Mouse (Mus musculus) intestine, embryonic 15.5 days (tissue): Measurements from ENCODE around the gene Trim11. TPM values are rescaled to one million over a fixed set of nuclear protein-coding genes. Genes with fewer than 3 reads are reported as not detected.

ENCODE experiments used
- ATAC-seq: fragments of 200-750 bp; cut with Nextera tagmentation; 2 replicates; pipeline ENCODE4 v1.8.0; 2017; ENCODE audit warnings: moderate TSS enrichment, moderate library complexity
- H3K27ac ChIP-seq: fragments of 300-500 bp; sonication (generic); 2 replicates; pipeline ENCODE4 v1.5.1; 2015; ENCODE audit warnings: mild to moderate bottlenecking, inconsistent platforms
- H3K27me3 ChIP-seq: fragments of 300-500 bp; sonication (generic); replicated peaks from 2 replicates; pipeline ENCODE4 v1.6.1; 2015; ENCODE audit warnings: inconsistent platforms
- H3K36me3 ChIP-seq: fragments of 300-500 bp; sonication (generic); 2 replicates; pipeline ENCODE4 v1.6.1; 2015; ENCODE audit warnings: inconsistent platforms
- H3K4me1 ChIP-seq: fragments of 300-500 bp; sonication (generic); replicated peaks from 2 replicates; pipeline ENCODE4 v1.6.1; 2015; ENCODE audit warnings: inconsistent platforms
- H3K4me2 ChIP-seq: fragments of 300-500 bp; sonication (generic); replicated peaks from 2 replicates; pipeline ENCODE4 v1.6.1; 2015; ENCODE audit warnings: mild to moderate bottlenecking, inconsistent platforms
- H3K4me3 ChIP-seq: fragments of 300-500 bp; sonication (generic); replicated peaks from 2 replicates; pipeline ENCODE4 v1.5.1; 2015; ENCODE audit warnings: inconsistent platforms
- H3K9ac ChIP-seq: fragments of 300-500 bp; sonication (generic); 2 replicates; pipeline ENCODE4 v1.6.1; 2015; ENCODE audit warnings: inconsistent platforms
- H3K9me3 ChIP-seq: fragments of 300-500 bp; sonication (generic); 2 replicates; pipeline ENCODE4 v1.6.1; 2016; ENCODE audit warnings: inconsistent platforms
- WGBS: fragments of 180-500 bp; shearing (Covaris S2); methylation state at CpG from one replicate; pipeline ENCODE4 v1.1.7; 2015; 5-methylcytosine and 5-hydroxymethylcytosine counted together
- polyA plus RNA-seq: library from polyadenylated mRNA; unstranded; fragments of >200 nt; fragmentation: Nextera tagmentation; extraction: Ambion mirVana; gene quantifications from 2 replicates; pipeline ENCODE4 v1.2.1, GENCODE M21; 2015

Gene Trim11
- polyA plus RNA-seq, 1 experiment from 2014 or later = 16.0 TPM

DNA sequence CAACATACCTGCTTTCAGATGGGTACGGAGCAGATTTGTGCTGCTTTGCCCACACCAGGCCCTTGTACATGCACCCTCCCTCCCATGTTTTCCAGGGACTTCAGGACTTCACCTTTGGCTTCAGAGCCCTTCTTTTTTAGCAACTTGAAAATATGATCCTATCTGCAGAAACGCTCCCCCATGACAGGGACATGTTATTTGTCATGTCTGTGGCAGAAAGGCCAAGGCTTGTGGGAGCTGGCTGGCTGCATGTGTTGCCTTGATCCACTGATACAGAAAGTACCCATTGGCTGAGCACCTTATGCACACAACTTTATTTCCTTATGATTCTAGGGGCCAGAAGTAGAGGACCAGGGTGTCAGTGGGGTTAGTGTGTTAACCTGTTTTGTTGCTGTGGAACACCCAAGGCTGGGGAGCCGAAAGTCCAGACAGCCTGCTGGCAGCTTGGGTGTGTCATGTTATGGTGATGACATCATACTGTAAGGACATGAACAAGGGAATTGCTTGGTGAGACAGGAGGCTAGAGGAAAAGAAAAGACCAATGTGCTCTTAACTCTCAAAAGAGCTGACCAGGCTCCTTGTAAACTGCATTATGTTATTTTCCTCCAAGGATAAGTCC lies 7.5 kb downstream of the Trim11 start:
- no peak overlapping the region for H3K27ac ChIP-seq
- peaks cover 12% of the 10 kb centered on the region for H3K4me1 ChIP-seq
- no peaks in the 10 kb centered on the region for H3K9me3 ChIP-seq
- no peak overlapping the region for H3K9ac ChIP-seq
- no peaks in the 10 kb centered on the region for H3K27me3 ChIP-seq
- 0 out of 2 replicates have a peak, but pooled peaks have one; percentile 10 for ATAC-seq
- WGBS = 83% methylated on average over 3 of the region's 3 CpGs
- peaks cover 39% of the 10 kb centered on the region for H3K36me3 ChIP-seq
- no peak overlapping the region for H3K4me2 ChIP-seq
- no peak overlapping the region for H3K4me3 ChIP-seq

- no peak for ATAC-seq
- H3K4me1 ChIP-seq = no peaks in the 10 kb centered on the region
- H3K27me3 ChIP-seq = no peaks in the 10 kb centered on the region
- H3K4me3 ChIP-seq = no peak overlapping the region
- no peak overlapping the region for H3K4me2 ChIP-seq
- peaks cover 27% of the 10 kb centered on the region for H3K36me3 ChIP-seq
- WGBS = 95% methylated on average over 4 of the region's 4 CpGs
- no peak overlapping the region for H3K27ac ChIP-seq
- H3K9ac ChIP-seq = no peak overlapping the region
- no peaks in the 10 kb centered on the region for H3K9me3 ChIP-seq
Observed at GRCm38 (mm10) chr11:58989166-58989565, 11.3 kb downstream of the Trim11 start.

GRCm38 (mm10) chr11:58990141-58990540 lies 12.2 kb downstream of the Trim11 start:
- Histone ChIP-seq H3K4me1 (no peaks in the 10 kb centered on the region; the same call in 1 of the 2 replicates), H3K27ac (no peak overlapping the region), H3K4me3 (no peak overlapping the region), H3K27me3 (0 out of 2 replicates have a peak, but pooled peaks cover 5% of the 10 kb centered on the region), H3K9me3 (no peaks in the 10 kb centered on the region), H3K9ac (no peak overlapping the region), H3K36me3 (peaks cover 23% of the 10 kb centered on the region), H3K4me2 (no peak overlapping the region)
- ATAC-seq = no peak
- 92% methylated on average over 17 of the region's 17 CpGs for WGBS

DNA sequence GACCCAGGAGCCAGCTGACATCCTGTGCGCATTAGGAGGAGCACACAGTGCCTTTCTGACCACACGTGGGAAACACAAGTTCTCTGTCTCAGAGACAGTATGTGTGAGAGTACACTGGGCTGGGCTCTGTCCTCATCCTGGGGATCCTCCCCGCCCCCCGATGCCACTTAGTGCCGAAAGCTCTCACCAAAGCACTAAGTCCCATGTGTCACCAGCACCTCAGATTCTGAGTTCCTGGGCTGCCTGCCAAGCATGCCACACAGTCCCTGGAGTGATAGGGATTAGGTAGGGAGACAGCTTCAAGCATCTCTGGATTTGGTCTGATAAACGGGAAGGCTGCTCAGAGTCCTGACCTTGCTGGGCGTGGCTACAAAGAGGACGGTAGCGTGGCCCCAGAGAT lies 12.9 kb downstream of the Trim11 start:
- H3K4me1 ChIP-seq = no peaks in the 10 kb centered on the region; the same call in 1 of the 2 replicates
- H3K9me3 ChIP-seq = no peaks in the 10 kb centered on the region
- WGBS = 72% methylated on average over 9 of the region's 9 CpGs
- no peak for ATAC-seq
- H3K9ac ChIP-seq = no peak overlapping the region
- H3K36me3 ChIP-seq = peaks cover 22% of the 10 kb centered on the region
- H3K4me3 ChIP-seq = no peak overlapping the region
- H3K4me2 ChIP-seq = no peak overlapping the region
- 0 out of 2 replicates have a peak, but pooled peaks cover 5% of the 10 kb centered on the region for H3K27me3 ChIP-seq
- no peak overlapping the region for H3K27ac ChIP-seq

DNA sequence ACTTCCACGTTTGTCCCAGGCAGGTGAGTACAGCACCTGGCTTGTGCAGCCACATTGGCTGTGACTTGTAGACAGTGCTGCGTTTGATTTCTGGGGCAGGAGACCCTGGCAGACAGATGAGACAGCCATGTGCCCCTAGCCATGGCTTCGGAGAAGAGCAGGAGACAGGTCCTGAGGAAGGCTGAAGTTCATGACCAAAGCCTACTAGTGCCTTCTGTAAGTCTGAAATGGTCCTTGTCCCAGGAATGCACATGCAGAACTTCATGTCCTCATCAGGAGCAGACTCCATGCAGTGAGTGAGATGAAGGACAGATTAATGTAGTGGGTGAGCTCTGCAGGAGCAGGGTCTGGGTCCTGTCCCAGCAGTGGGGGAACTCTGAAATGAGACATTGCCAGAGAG lies 14.0 kb downstream of the Trim11 start:
- Histone ChIP-seq H3K9ac (no peak overlapping the region), H3K9me3 (no peaks in the 10 kb centered on the region), H3K36me3 (peaks cover 16% of the 10 kb centered on the region), H3K27me3 (0 out of 2 replicates have a peak, but pooled peaks cover 5% of the 10 kb centered on the region), H3K27ac (no peak overlapping the region), H3K4me1 (no peaks in the 10 kb centered on the region; the same call in 1 of the 2 replicates), H3K4me2 (no peak overlapping the region), H3K4me3 (no peak overlapping the region)
- WGBS = 82% methylated on average over 3 of the region's 3 CpGs
- ATAC-seq = no peak

DNA sequence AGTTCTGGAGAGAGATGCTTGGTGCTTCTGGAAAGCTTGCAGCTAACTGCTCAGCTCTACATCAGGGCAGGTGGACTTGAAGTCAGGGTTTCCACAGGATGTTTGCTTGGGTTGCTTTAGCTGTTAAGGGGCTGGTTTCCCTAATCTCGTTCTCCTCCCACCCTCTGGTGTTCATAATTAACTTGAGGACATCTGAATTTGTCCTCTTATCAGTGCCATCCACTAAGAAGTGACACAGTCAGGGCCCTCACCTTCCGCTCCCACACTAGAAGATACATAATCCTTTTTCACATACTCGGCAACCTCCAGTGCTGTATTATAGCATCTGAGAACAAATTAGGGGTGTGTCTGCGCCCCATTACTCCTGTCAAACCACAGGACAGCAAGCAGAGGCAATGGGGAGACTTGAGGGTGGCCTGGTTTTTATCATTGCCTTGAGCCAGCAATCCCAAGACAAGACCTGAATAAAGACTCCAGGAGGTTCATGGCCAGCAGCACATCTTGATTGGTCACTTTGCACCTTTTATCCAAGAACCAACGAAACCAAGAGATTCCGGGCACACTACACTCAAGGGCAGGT lies 15.3 kb downstream of the Trim11 start:
- Histone ChIP-seq H3K9me3 (no peaks in the 10 kb centered on the region), H3K36me3 (peaks cover 8% of the 10 kb centered on the region), H3K4me1 (no peaks in the 10 kb centered on the region; the same call in 1 of the 2 replicates), H3K4me3 (no peak overlapping the region), H3K27me3 (0 out of 2 replicates have a peak, but pooled peaks cover 5% of the 10 kb centered on the region), H3K4me2 (no peak overlapping the region), H3K27ac (no peak overlapping the region), H3K9ac (no peak overlapping the region)
- 58% methylated on average over 6 of the region's 6 CpGs for WGBS
- no peak for ATAC-seq

- Histone ChIP-seq H3K4me3 (peak overlapping the region; percentile 34), H3K9ac (no peak overlapping the region), H3K4me1 (no peaks in the 10 kb centered on the region; the same call in 1 of the 2 replicates), H3K4me2 (peak overlapping the region; percentile 71), H3K9me3 (no peaks in the 10 kb centered on the region), H3K36me3 (no peaks in the 10 kb centered on the region), H3K27ac (no peak overlapping the region), H3K27me3 (0 out of 2 replicates have a peak, but pooled peaks cover 5% of the 10 kb centered on the region)
- ATAC-seq = peak; percentile 89
- WGBS = 2% methylated on average over 35 of the region's 35 CpGs
Observed at GRCm38 (mm10) chr11:58994337-58994826, 16.5 kb downstream of the Trim11 start.

DNA sequence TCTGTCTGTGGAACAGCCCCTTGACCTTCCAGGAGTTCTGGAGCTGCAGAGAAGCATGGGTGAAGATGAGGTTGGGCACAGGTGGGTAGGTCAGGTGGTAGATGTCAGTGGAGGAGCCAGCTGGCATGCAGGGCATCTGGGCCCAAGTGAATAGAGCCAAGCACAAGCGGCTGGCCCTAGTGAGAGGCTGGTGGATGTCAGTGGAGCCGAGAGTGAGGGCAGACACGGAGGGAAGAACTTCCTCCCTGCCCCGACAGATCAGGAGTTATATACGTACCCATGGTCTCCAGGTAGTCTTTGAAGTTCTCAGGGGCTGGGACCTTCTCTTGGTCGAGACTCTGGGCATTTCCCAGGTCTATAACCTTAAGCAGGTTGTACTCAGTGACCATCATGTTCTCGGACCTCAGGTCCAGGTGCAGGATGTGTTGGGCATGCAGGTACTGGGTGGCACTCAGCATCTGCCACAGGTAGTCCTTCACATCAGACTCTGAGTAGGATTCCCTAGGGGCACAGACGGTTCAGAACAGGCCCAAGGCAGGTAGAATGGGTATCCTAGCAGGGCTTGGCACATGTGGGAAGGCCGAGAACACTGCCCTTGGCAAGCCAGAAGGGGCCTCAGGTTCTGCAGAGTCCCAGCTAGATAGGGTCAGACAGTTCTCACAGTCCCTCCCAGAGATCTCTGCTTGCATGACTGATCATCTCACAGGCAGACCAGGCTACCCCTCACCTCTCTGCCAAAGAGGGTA lies 17.3 kb downstream of the Trim11 start:
- Histone ChIP-seq H3K36me3 (no peaks in the 10 kb centered on the region), H3K27me3 (0 out of 2 replicates have a peak, but pooled peaks cover 5% of the 10 kb centered on the region), H3K27ac (no peak overlapping the region), H3K9me3 (no peaks in the 10 kb centered on the region), H3K4me3 (no peak overlapping the region), H3K4me1 (no peaks in the 10 kb centered on the region; the same call in 1 of the 2 replicates), H3K4me2 (peak overlapping the region; percentile 71), H3K9ac (no peak overlapping the region)
- ATAC-seq = no peak
- WGBS = 77% methylated on average over 9 of the region's 9 CpGs

DNA sequence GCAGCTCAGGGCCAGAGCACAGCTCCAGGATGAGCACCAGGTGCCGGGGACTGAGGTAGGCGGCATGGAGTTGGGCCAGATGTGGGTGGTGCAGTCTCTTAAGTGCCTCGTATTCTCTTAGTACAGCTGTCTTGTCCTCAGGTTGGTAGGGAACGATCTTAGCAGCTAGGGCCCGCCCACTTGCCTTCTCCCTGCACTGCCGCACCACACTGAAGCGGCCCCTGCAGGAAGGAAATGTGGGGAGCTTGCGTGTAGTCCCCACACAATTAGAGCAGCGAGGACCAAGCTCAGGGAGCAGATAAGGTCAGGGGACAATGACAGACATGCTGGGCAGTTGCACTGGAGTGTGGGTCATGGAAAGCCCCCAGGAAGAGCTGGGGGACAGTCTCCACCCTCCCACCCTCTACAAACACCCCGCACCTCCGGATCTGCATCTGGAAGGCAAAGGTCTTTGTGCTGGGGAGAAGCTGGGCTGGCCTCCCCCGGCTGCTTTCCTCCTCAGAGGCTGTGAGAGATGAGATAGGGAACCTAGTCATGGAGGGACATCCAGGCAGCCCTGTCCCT lies 18.0 kb downstream of the Trim11 start:
- H3K27me3 ChIP-seq = 0 out of 2 replicates have a peak, but pooled peaks cover 5% of the 10 kb centered on the region
- no peak overlapping the region for H3K9ac ChIP-seq
- no peak overlapping the region for H3K4me2 ChIP-seq
- no peak overlapping the region for H3K27ac ChIP-seq
- no peaks in the 10 kb centered on the region; the same call in 1 of the 2 replicates for H3K4me1 ChIP-seq
- H3K36me3 ChIP-seq = no peaks in the 10 kb centered on the region
- no peaks in the 10 kb centered on the region for H3K9me3 ChIP-seq
- H3K4me3 ChIP-seq = no peak overlapping the region
- ATAC-seq = no peak
- WGBS = 44% methylated on average over 12 of the region's 12 CpGs

GRCm38 (mm10) chr11:58997541-58997940 lies 19.6 kb downstream of the Trim11 start:
- 83% methylated on average over 5 of the region's 5 CpGs for WGBS
- no peak overlapping the region for H3K4me3 ChIP-seq
- H3K9me3 ChIP-seq = no peaks in the 10 kb centered on the region
- H3K27me3 ChIP-seq = 0 out of 2 replicates have a peak, but pooled peaks cover 5% of the 10 kb centered on the region
- no peaks in the 10 kb centered on the region for H3K36me3 ChIP-seq
- no peak overlapping the region for H3K27ac ChIP-seq
- no peak overlapping the region for H3K4me2 ChIP-seq
- no peak for ATAC-seq
- no peaks in the 10 kb centered on the region; the same call in 1 of the 2 replicates for H3K4me1 ChIP-seq
- no peak overlapping the region for H3K9ac ChIP-seq

DNA sequence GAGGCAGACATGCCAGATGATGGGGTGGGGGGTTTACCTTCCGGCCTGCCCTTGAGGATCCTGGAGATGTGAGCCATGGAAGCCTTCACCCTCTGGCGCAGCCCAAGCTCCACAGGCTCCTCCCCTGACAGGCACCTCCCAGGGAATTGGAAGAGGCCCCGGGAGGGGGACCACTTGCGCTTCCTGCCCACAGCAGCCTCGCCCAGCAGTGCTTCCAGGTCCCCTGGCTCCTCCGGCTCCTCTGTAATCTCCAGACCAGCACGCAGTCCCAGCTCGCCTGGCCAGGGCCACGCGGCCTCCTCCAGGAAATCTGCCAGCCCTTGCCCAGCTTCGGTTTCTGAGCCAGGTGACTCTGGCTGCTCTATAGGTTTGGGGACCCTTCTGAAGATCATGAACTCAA lies 21.3 kb downstream of the Trim11 start:
- peak overlapping the region; percentile 39 for H3K4me2 ChIP-seq
- H3K27me3 ChIP-seq = 0 out of 2 replicates have a peak, but pooled peaks cover 5% of the 10 kb centered on the region
- no peaks in the 10 kb centered on the region for H3K36me3 ChIP-seq
- H3K4me1 ChIP-seq = no peaks in the 10 kb centered on the region; the same call in 1 of the 2 replicates
- H3K27ac ChIP-seq = no peak overlapping the region
- peak; percentile 10; the same call in 1 of the 2 replicates for ATAC-seq
- no peak overlapping the region for H3K4me3 ChIP-seq
- H3K9me3 ChIP-seq = no peaks in the 10 kb centered on the region
- WGBS = 35% methylated on average over 11 of the region's 11 CpGs
- no peak overlapping the region for H3K9ac ChIP-seq

- Histone ChIP-seq H3K4me3 (no peak overlapping the region), H3K4me1 (no peaks in the 10 kb centered on the region; the same call in 1 of the 2 replicates), H3K9me3 (no peaks in the 10 kb centered on the region), H3K4me2 (no peak overlapping the region), H3K27me3 (0 out of 2 replicates have a peak, but pooled peaks cover 4% of the 10 kb centered on the region), H3K27ac (no peak overlapping the region), H3K9ac (no peak overlapping the region), H3K36me3 (no peaks in the 10 kb centered on the region)
- 77% methylated on average over 6 of the region's 6 CpGs for WGBS
- ATAC-seq = no peak
Observed at GRCm38 (mm10) chr11:58999830-59000229, 21.9 kb downstream of the Trim11 start.
